9 mouse cellular contexts compared by ENCODE assay signal in genomic region chr4:53415873-53416637, GRCm38 (mm10). TPM values are rescaled to one million over a fixed set of nuclear protein-coding genes. Genes with fewer than 3 reads are reported as not detected.
DNase-seq lines count a peak whose midpoint lies in the region; ATAC-seq lines count a peak whose summit lies in the region.
"Had no signal": no experiment of that assay in that cellular context is flagged by ENCODE, and none has a peak within 500 bp of the region (broad histone marks: within the 10 kb centered on the region; RNA-seq: fewer than 3 reads in every experiment).

No protein-coding gene starts in this region.

- H3K27me3 ChIP-seq in kidney, embryonic 16.5 days (ENCODE audit: insufficient read depth, low read length), result no peaks in the 10 kb centered on the region
- no peaks in the 10 kb centered on the region for H3K27me3 ChIP-seq in heart, embryonic 15.5 days
- H3K27me3 ChIP-seq in lung, embryonic 16.5 days (ENCODE audit: control insufficient read depth, insufficient read depth, low read depth, low read length), result no peaks in the 10 kb centered on the region
- H3K27me3 ChIP-seq in midbrain, embryonic 16.5 days (ENCODE audit: control insufficient read depth, insufficient read depth, low read depth, low read length), result no peaks in the 10 kb centered on the region

- no peak for ATAC-seq in kidney, embryonic 16.5 days (ENCODE audit: low FRiP score, low TSS enrichment)
- peak; percentile 76 for ATAC-seq in heart, embryonic 15.5 days (replicated peaks; ENCODE audit: insufficient number of reproducible peaks, insufficient read depth, low FRiP score, low read depth)
- peak; percentile 89 for ATAC-seq in lung, embryonic 16.5 days (ENCODE audit: low read depth)
- no peak for ATAC-seq in erythroblast, adult 5-6 weeks (replicated peaks; ENCODE audit: low FRiP score, poor library complexity, severe bottlenecking)
- no peak for ATAC-seq in midbrain, embryonic 16.5 days

- no peaks in the 10 kb centered on the region for H3K9me3 ChIP-seq in kidney, embryonic 16.5 days (ENCODE audit: low read length)
- H3K9me3 ChIP-seq in heart, embryonic 15.5 days (replicated peaks), result no peaks in the 10 kb centered on the region
- no peaks in the 10 kb centered on the region for H3K9me3 ChIP-seq in lung, embryonic 16.5 days (ENCODE audit: control insufficient read depth, low read length)
- H3K9me3 ChIP-seq in midbrain, embryonic 16.5 days (replicated peaks; ENCODE audit: control insufficient read depth, low read length, poor library complexity, severe bottlenecking), result no peaks in the 10 kb centered on the region
- H3K9me3 ChIP-seq: G1E had no signal

- no peak overlapping the region for H3K4me3 ChIP-seq in kidney, embryonic 16.5 days (ENCODE audit: low read length)
- H3K4me3 ChIP-seq in brown adipose tissue, adult 24 weeks (ENCODE audit: insufficient read depth, low read depth, low read length), result no peak overlapping the region
- no peak overlapping the region for H3K4me3 ChIP-seq in heart, embryonic 15.5 days
- no peak overlapping the region for H3K4me3 ChIP-seq in lung, embryonic 16.5 days (ENCODE audit: low read length)
- no peak overlapping the region for H3K4me3 ChIP-seq in midbrain, embryonic 16.5 days (ENCODE audit: low read depth, low read length)

- peak overlapping the region; percentile 25; the same call in 1 of the 2 replicates for H3K27ac ChIP-seq in kidney, embryonic 16.5 days (ENCODE audit: low read length)
- H3K27ac ChIP-seq in brown adipose tissue, adult 24 weeks (replicated peaks; ENCODE audit: low read depth, low read length), result peak overlapping the region; percentile 66
- H3K27ac ChIP-seq in heart, embryonic 15.5 days, result peak overlapping the region; percentile 78
- peak overlapping the region; percentile 72 for H3K27ac ChIP-seq in lung, embryonic 16.5 days (ENCODE audit: low read length)
- H3K27ac ChIP-seq in midbrain, embryonic 16.5 days (ENCODE audit: low read length), result no peak overlapping the region

- DNase-seq in kidney, adult 8-10 months, result no peak
- DNase-seq in embryo, embryonic 11 days, result no peak

- no peak overlapping the region for H3K9ac ChIP-seq in kidney, embryonic 16.5 days (replicated peaks; ENCODE audit: low read length)
- no peak overlapping the region for H3K9ac ChIP-seq in heart, embryonic 15.5 days
- H3K9ac ChIP-seq in lung, embryonic 16.5 days (ENCODE audit: low read length), result no peak overlapping the region
- no peak overlapping the region for H3K9ac ChIP-seq in midbrain, embryonic 16.5 days (ENCODE audit: low read depth, low read length)

- peaks cover 3% of the 10 kb centered on the region; the same call in 1 of the 2 replicates for H3K4me1 ChIP-seq in kidney, embryonic 16.5 days (ENCODE audit: insufficient read depth, low read length)
- H3K4me1 ChIP-seq in brown adipose tissue, adult 24 weeks (ENCODE audit: control insufficient read depth, insufficient read depth, insufficient read length, low read length), result peaks cover 3% of the 10 kb centered on the region; the same call in 1 of the 2 replicates
- peaks cover 8% of the 10 kb centered on the region; the same call in 1 of the 2 replicates for H3K4me1 ChIP-seq in heart, embryonic 15.5 days (replicated peaks)
- H3K4me1 ChIP-seq in lung, embryonic 16.5 days (replicated peaks; ENCODE audit: control insufficient read depth, insufficient read depth, low read length), result peaks cover 6% of the 10 kb centered on the region
- no peaks in the 10 kb centered on the region for H3K4me1 ChIP-seq in midbrain, embryonic 16.5 days (ENCODE audit: control insufficient read depth, insufficient read depth, low read length)

- H3K36me3 ChIP-seq in kidney, embryonic 16.5 days (ENCODE audit: insufficient read depth, low read length), result no peaks in the 10 kb centered on the region
- no peaks in the 10 kb centered on the region for H3K36me3 ChIP-seq in heart, embryonic 15.5 days
- H3K36me3 ChIP-seq in lung, embryonic 16.5 days (ENCODE audit: control insufficient read depth, insufficient read depth, low read length), result no peaks in the 10 kb centered on the region
- no peaks in the 10 kb centered on the region for H3K36me3 ChIP-seq in midbrain, embryonic 16.5 days (ENCODE audit: control insufficient read depth, insufficient read depth, low read length)
- H3K36me3 ChIP-seq: G1E had no signal

- no peak overlapping the region for H3K4me2 ChIP-seq in kidney, embryonic 16.5 days (replicated peaks; ENCODE audit: low read depth, low read length)
- no peak overlapping the region for H3K4me2 ChIP-seq in heart, embryonic 15.5 days
- no peak overlapping the region for H3K4me2 ChIP-seq in lung, embryonic 16.5 days (ENCODE audit: low read depth, low read length)
- H3K4me2 ChIP-seq in midbrain, embryonic 16.5 days (ENCODE audit: low read length), result no peak overlapping the region

- 67% methylated on average over 9 of the region's 10 CpGs for WGBS in kidney, embryonic 16.5 days
- 57% methylated on average over 9 of the region's 10 CpGs for WGBS in heart, embryonic 15.5 days
- WGBS in lung, embryonic 16.5 days, result 56% methylated on average over 9 of the region's 10 CpGs
- WGBS in midbrain, embryonic 16.5 days, result 87% methylated on average over 9 of the region's 10 CpGs

RNA-seq across cellular contexts. Expression of gene Slc44a1, which starts 24.2 kb away (rescaled TPM):
- polyA plus RNA-seq in kidney, embryonic 16.5 days (2015; fragmentation: Nextera tagmentation; extraction: Ambion mirVana), result 15.2 and 33.7 TPM in 2 replicates
- polyA plus RNA-seq in brown adipose tissue, adult 24 weeks (2012; ENCODE audit: insufficient read depth, insufficient read length, missing spikeins), result 30.5 and 32.8 TPM in 2 replicates
- polyA plus RNA-seq in heart, embryonic 15.5 days (2015; fragmentation: Nextera tagmentation; extraction: Ambion mirVana), result 15.9 and 23.8 TPM in 2 replicates
- 16.2 and 24.5 TPM in 2 replicates for polyA plus RNA-seq in lung, embryonic 16.5 days (2015; fragmentation: Nextera tagmentation; extraction: Ambion mirVana)
- 27.3 and 36.4 TPM in 2 replicates for total RNA-seq in erythroblast, adult 5-6 weeks (2015; ENCODE audit: low replicate concordance)
- total RNA-seq in erythroblast, adult 5-6 weeks (2017; ENCODE audit: low replicate concordance), result 37.0 and 49.6 TPM in 2 replicates
- 9.5 and 9.6 TPM in 2 replicates for polyA plus RNA-seq in midbrain, embryonic 16.5 days (2015; fragmentation: Nextera tagmentation; extraction: Ambion mirVana)

Comparison
In these comparisons a context has a peak if more than half of its experiments do, and no peak if none do; other contexts are left out.
1. ATAC-seq: peak in heart, embryonic 15.5 days (single experiment) and lung, embryonic 16.5 days (single experiment); none in kidney, embryonic 16.5 days (single experiment), erythroblast, adult 5-6 weeks (single experiment) and midbrain, embryonic 16.5 days (single experiment).